Mouse (Mus musculus): ENCODE data around the gene Aifm1.

Aifm1 gene

GRCm38 (mm10) chrX:48513166-48513807 lies at the start of gene Aifm1:
Gene Aifm1, minus strand, starts transcription at chrX:48513563.
- DNase-seq (ENCODE audit: low read depth in 1 of 2, low spot score in 2 of 2) = peak; percentile 74 to 84

GRCm38 (mm10) chrX:48532175-48532574 lies 18.8 kb upstream of the Aifm1 start:
- peak in 1 of 2 experiments; percentile 36 for DNase-seq (ENCODE audit: low read depth in 1 of 2, low spot score in 2 of 2)

- no peak for DNase-seq (ENCODE audit: low read depth in 1 of 2, low spot score in 2 of 2)
Observed at GRCm38 (mm10) chrX:48526435-48526834, 13.1 kb upstream of the Aifm1 start.

GRCm38 (mm10) chrX:48525866-48526265 lies 12.5 kb upstream of the Aifm1 start:
- no peak for DNase-seq (ENCODE audit: low read depth in 1 of 2, low spot score in 2 of 2)

GRCm38 (mm10) chrX:48525332-48525731 lies 12.0 kb upstream of the Aifm1 start:
- no peak for DNase-seq (ENCODE audit: low read depth in 1 of 2, low spot score in 2 of 2)

- DNase-seq (ENCODE audit: low read depth in 1 of 2, low spot score in 2 of 2) = no peak
Observed at GRCm38 (mm10) chrX:48523512-48523911, 10.1 kb upstream of the Aifm1 start.

GRCm38 (mm10) chrX:48521651-48522050 lies 8.3 kb upstream of the Aifm1 start:
- DNase-seq (ENCODE audit: low read depth in 1 of 2, low spot score in 2 of 2) = no peak

- DNase-seq (ENCODE audit: low read depth in 1 of 2, low spot score in 2 of 2) = no peak
Observed at GRCm38 (mm10) chrX:48519549-48520085, 6.3 kb upstream of the Aifm1 start.

GRCm38 (mm10) chrX:48518808-48519548 lies 5.6 kb upstream of the Aifm1 start, which contains the start of gene Rab33a:
Gene Rab33a, plus strand, starts transcription at chrX:48519285.
- no peak for DNase-seq (ENCODE audit: low read depth in 1 of 2, low spot score in 2 of 2)

- DNase-seq (ENCODE audit: low read depth in 1 of 2, low spot score in 2 of 2) = no peak
Observed at GRCm38 (mm10) chrX:48518211-48518807, 4.9 kb upstream of the Aifm1 start.

GRCm38 (mm10) chrX:48513824-48514223 lies 461 bp upstream of the Aifm1 start:
- no peak for DNase-seq (ENCODE audit: low read depth in 1 of 2, low spot score in 2 of 2)

GRCm38 (mm10) chrX:48493763-48494162 lies 19.6 kb downstream of the Aifm1 start:
- DNase-seq (ENCODE audit: low read depth in 1 of 2, low spot score in 2 of 2) = no peak

GRCm38 (mm10) chrX:48481687-48482086 lies 31.7 kb downstream of the Aifm1 start:
- DNase-seq (ENCODE audit: low read depth in 1 of 2, low spot score in 2 of 2) = no peak

GRCm38 (mm10) chrX:48481095-48481494 lies 32.3 kb downstream of the Aifm1 start:
- no peak for DNase-seq (ENCODE audit: low read depth in 1 of 2, low spot score in 2 of 2)

GRCm38 (mm10) chrX:48467355-48467946 lies 45.9 kb downstream of the Aifm1 start:
- no peak for DNase-seq (ENCODE audit: low read depth in 1 of 2, low spot score in 2 of 2)

- no peak for DNase-seq (ENCODE audit: low read depth in 1 of 2, low spot score in 2 of 2)
Observed at GRCm38 (mm10) chrX:48466174-48466573, 47.2 kb downstream of the Aifm1 start.

- DNase-seq (ENCODE audit: low read depth in 1 of 2, low spot score in 2 of 2) = no peak
Observed at GRCm38 (mm10) chrX:48464436-48464835, 48.9 kb downstream of the Aifm1 start.

GRCm38 (mm10) chrX:48463636-48464035 lies 49.7 kb downstream of the Aifm1 start:
- no peak for DNase-seq (ENCODE audit: low read depth in 1 of 2, low spot score in 2 of 2)

GRCm38 (mm10) chrX:48462754-48463507 lies 50.4 kb downstream of the Aifm1 start, which contains the start of gene Elf4:
Gene Elf4, minus strand, starts transcription at chrX:48463132.
- DNase-seq (ENCODE audit: low read depth in 1 of 2, low spot score in 2 of 2) = peak; percentile 21 to 57

- DNase-seq (ENCODE audit: low read depth in 1 of 2, low spot score in 2 of 2) = no peak
Observed at GRCm38 (mm10) chrX:48462297-48462696, 51.1 kb downstream of the Aifm1 start.

GRCm38 (mm10) chrX:48461006-48461405 lies 52.4 kb downstream of the Aifm1 start:
- no peak for DNase-seq (ENCODE audit: low read depth in 1 of 2, low spot score in 2 of 2)
